Mouse (Mus musculus) embryo, embryonic 9.5 days (tissue): ENCODE data around the gene N4bp1.

Experiments used
- DNase-seq: peaks from one replicate; pipeline ENCODE4 v3.0.0-alpha.2; 2017; ENCODE audit errors: extremely low spot score

The N4bp1 gene

DNA sequence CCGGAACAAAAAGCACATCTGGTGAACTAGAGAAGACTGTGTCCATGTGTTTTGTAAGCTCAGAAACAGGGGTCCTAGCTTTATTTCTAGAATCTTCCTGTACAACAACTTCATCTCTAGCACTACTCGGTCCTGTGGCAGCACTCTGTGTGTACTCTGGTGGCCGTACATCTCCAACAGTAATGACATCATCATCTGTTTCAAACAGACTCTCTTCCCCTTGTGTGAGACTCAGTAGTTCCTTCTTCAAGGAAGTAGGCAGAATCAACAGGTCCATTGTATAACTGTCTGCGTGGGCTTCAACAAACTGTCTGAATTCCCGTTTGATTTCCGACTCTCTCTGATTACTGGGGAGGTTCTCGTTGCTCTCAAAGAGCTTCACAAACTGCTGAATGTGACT is 23.5 kb downstream of the N4bp1 start:
- DNase-seq, result no peak

- no peak for DNase-seq
These were observed 28.8 kb downstream of the N4bp1 start for GRCm38 (mm10) chr8:86856248-86856647.

- peak; percentile 45 for DNase-seq
These were observed 30.4 kb downstream of the N4bp1 start for GRCm38 (mm10) chr8:86854686-86855085.

DNA sequence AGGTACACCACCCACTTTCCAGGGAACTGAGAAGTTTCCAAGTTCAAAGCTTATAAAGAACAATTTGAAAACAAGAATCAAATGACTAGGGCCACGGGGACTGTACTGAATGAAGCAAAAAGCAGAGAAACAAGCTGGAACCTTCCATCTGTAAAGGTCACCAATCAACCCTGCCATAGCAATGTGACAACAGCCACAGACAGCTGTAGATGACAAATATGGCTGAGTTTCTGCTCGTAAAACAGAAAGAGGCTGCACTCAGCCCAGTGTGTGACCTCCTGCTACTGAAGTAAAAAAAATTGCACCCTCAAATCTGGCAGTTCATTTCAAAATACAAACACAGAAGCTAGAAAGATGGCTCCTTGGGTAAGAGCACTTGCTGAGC is 31.1 kb downstream of the N4bp1 start:
- no peak for DNase-seq

GRCm38 (mm10) chr8:86853266-86853988 is 31.6 kb downstream of the N4bp1 start:
- no peak for DNase-seq

- DNase-seq, result no peak
These were observed 32.6 kb downstream of the N4bp1 start for GRCm38 (mm10) chr8:86852491-86852890.

DNA sequence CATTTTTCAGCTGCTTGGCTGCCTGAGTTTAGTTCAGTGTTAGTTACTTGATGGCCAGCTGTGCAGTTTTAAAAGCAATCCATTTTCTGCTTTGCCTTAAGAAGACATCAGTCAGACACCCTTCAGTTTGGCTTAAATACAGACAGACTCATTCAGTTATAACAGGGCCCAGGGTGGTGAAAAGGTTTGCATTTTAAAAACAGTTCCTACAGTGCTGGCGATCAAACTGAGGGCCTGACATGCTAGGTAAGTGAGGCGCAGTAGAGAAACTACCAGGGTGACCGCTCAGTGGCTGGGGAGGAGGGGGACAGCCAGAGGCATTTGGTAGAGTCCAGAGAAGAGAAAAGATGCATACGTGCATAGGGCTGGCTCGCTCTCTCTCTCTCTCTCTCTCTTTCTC is 36.2 kb downstream of the N4bp1 start:
- no peak for DNase-seq

GRCm38 (mm10) chr8:86848401-86848800 is 36.7 kb downstream of the N4bp1 start:
- DNase-seq, result no peak

DNA sequence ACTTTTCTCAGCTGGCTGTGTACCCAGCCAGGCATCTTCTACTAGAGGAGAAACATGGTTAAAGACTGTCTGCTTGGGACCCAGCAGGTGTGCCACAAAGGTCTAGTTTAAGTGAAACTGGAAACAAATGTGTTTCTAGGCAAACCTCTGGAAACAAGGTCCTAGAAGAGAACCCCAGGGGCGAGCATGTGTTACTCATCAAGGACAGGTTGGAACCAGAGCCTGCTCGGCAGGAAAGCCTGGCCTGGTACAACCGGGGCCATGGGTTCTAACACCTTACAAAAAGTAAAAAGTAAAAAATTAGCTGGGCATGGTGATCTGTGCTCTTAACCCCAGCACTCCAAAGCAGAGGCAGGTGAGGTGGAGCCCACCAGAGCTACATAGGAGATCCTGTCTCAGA is 38.0 kb downstream of the N4bp1 start:
- no peak for DNase-seq

GRCm38 (mm10) chr8:86845875-86846274 is 39.2 kb downstream of the N4bp1 start:
- DNase-seq, result no peak

GRCm38 (mm10) chr8:86844856-86845255 is 40.2 kb downstream of the N4bp1 start:
- no peak for DNase-seq

DNA sequence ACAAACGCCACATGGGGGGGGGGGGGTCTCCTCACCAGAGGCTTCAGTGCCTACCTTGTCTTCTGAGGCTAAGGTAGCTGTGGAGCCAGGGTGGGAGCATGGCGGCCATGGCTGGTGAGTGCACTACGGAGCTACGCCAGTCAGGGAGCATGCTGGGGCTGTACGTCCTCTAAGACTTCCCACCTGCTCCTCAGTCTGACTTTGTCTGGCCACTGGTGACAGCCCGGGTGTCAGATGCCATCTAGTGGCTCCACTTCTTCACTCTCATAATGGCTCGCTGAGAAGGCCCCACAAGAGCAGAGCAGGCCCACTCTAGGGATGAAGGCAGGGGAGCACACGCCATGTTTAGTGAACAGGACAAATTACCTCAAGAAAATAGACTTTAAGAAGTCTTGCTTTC is 41.2 kb downstream of the N4bp1 start:
- peak; percentile 14 for DNase-seq

DNA sequence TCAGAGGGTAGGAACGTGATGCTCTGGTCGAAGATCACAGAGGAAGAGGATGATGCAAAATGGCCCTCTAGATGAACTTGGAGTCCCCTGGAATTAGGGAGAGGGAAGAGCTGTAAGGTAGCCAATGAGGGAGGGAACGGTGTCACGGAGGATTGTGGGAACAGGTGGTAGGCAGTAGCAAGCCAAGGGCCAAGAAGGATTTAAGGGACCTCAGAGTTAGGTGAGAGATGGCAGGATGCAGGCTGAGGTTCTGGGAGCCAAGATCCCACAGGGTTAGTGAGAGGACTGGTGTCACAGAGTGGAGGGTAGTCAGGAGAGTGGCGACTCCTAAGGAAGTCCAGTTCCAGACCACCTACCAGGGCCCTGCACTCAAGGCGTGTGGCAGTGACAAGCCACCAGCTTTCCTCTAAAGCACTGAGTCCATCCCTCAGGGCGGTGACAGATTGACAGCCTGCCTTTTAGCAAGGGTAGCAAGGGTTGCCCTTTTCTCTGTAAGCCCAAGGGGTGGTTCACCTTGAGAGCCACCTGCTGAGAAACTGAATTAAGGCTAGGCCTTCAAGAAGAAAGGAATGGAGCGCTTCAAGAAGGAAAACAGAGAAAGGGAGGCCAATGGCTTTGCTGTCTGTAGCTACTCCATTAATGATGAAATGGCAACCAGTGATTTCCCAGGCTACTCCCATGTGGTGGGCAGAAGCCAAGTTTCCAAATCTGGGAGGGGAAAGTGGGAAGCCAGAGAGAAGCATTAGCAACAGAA is 43.3 kb downstream of the N4bp1 start:
- no peak for DNase-seq

DNA sequence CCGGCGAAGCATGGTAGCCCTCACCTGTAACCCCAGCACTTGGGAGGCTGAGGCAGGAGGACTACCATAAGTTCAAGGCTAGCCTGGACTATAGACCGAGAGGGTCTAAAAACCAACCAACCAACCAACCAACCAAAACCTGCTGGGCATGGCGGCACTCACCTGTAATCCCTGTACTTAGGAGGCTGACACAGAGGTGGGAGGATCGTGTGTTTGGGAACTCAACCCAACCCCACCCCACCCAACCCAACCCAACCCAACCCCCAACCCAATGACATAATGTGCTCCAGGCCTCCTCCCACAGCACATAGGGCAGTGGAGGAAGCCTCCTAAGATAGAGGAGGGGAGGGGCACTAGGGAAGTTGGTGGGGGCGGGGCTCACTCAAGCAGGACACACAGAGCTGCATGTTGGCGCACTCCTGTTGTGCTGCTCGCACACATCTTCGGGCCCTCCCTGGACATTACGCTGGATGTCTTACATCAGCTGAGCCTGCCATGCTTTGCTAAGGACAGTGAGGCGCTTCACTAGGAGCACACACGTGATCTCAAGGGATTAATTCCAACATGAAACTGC is 44.9 kb downstream of the N4bp1 start:
- DNase-seq, result no peak

GRCm38 (mm10) chr8:86838707-86839438 is 46.2 kb downstream of the N4bp1 start:
- no peak for DNase-seq

DNA sequence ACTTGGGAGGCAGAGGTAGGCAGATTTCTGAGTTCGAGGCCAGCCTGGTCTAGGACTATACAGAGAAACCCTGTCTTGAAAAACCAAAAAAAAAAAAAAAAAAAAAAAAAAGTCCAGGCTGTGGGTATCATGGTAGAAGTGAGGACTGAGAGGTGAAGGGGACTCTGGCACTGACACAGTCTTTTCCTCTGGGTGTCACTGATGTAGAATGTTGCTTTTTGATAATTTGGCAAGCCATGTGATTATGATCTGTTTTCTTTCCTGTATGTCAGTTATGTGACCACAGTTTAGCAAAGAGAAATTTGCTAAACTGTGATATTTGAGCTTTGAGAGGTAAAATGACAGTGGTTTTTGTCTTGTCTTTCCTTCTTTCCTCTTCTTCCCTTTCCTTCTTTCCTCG is 47.8 kb downstream of the N4bp1 start:
- DNase-seq, result no peak

DNA sequence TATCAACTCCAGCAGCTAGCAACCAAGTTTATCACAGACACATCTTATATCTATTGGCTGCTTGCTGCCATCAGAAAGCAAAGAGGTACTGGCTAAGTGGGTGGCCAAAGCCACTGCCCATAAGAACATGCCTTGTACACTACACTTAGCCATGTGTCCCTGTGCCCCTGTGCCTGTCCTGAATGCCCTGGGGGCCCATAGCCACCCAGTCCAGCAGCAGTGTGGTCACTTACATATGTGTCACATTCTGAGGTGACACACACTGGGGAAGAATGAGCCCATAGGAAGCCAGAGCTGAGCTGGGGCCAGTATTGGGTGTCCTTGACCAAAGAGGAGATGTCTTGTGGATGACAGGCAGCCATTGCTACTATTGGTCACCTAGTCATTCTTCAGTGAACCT is 49.2 kb downstream of the N4bp1 start:
- DNase-seq, result no peak

- no peak for DNase-seq
These were observed 50.4 kb downstream of the N4bp1 start for GRCm38 (mm10) chr8:86834496-86835260.

- DNase-seq, result no peak
These were observed 51.1 kb downstream of the N4bp1 start for GRCm38 (mm10) chr8:86833937-86834336.

DNA sequence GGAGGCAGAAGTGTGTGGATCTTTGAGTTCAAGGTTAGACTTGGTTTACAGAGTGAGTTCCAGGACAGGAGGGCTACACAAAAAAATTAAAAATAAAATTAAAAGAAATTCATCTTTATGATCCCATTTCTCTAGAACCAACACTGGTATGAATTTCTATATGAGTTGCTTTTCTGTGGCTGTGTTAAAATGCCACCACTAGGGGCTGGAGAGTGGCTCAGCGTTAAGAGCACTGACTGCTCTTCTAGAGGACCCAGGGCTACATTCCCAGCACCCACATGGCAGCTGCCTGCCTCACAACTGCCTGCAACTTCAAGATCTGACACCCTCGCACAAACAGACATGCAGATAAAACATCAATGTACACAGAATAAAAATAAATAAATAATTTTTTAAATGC is 56.1 kb downstream of the N4bp1 start:
- no peak for DNase-seq

DNA sequence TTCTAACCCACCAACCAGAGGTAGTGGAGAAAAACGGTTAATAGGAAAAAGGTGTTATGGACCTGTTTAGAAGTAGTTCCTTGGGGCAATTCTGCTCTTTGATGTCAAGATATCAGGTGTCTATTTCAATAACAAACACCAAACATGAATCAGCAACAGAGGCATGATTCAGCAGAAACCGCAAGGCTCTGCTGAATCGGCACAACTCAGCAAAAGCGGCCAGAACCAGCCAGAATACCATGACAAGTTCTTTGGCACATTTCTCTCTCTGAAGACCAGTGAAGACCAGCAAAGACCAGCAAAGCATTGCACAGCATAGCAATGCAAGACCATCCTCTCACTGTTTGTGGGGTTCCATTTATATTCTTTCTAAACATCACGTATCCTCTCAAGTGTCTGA is 57.9 kb downstream of the N4bp1 start:
- no peak for DNase-seq

- no peak for DNase-seq
These were observed 58.5 kb downstream of the N4bp1 start for GRCm38 (mm10) chr8:86826538-86826937.
